Mouse (Mus musculus): ENCODE results near the gene Aco2. TPM values are rescaled to one million over a fixed set of nuclear protein-coding genes. Genes with fewer than 3 reads are reported as not detected.

Gene Aco2
- polyA plus RNA-seq, 1 experiment from 2014 or later, result 164 TPM

GRCm38 (mm10) chr15:81926446-81926822 lies 54.3 kb downstream of the Aco2 start:
- ATAC-seq (ENCODE audit: insufficient number of reproducible peaks, low FRiP score, low TSS enrichment, low read depth), result peak; percentile 9; the same call in 1 of the 2 replicates
- Histone ChIP-seq H3K4me3 (replicated peaks) (peak overlapping the region; percentile 79), H3K27ac (replicated peaks) (0 out of 2 replicates have a peak overlapping the region, but pooled peaks have one; percentile 8), H3K4me2 (replicated peaks) (peak overlapping the region; percentile 93), H3K9ac (no peak overlapping the region), H3K9me3 (replicated peaks) (no peaks in the 10 kb centered on the region), H3K4me1 (peaks cover 26% of the 10 kb centered on the region), H3K36me3 (peaks cover 17% of the 10 kb centered on the region), H3K27me3 (no peaks in the 10 kb centered on the region)
- WGBS, result 35% methylated on average over 9 of the region's 9 CpGs

- WGBS, result 47% methylated on average over 4 of the region's 4 CpGs
- Histone ChIP-seq H3K27ac (replicated peaks) (0 out of 2 replicates have a peak overlapping the region, but pooled peaks have one; percentile 51), H3K9me3 (replicated peaks) (no peaks in the 10 kb centered on the region), H3K4me1 (peaks cover 26% of the 10 kb centered on the region), H3K9ac (no peak overlapping the region), H3K36me3 (peaks cover 6% of the 10 kb centered on the region; the same call in 1 of the 2 replicates), H3K27me3 (no peaks in the 10 kb centered on the region), H3K4me3 (replicated peaks) (no peak overlapping the region), H3K4me2 (replicated peaks) (no peak overlapping the region)
- ATAC-seq (ENCODE audit: insufficient number of reproducible peaks, low FRiP score, low TSS enrichment, low read depth), result no peak
Observed at GRCm38 (mm10) chr15:81927741-81928140, 55.6 kb downstream of the Aco2 start.

DNA sequence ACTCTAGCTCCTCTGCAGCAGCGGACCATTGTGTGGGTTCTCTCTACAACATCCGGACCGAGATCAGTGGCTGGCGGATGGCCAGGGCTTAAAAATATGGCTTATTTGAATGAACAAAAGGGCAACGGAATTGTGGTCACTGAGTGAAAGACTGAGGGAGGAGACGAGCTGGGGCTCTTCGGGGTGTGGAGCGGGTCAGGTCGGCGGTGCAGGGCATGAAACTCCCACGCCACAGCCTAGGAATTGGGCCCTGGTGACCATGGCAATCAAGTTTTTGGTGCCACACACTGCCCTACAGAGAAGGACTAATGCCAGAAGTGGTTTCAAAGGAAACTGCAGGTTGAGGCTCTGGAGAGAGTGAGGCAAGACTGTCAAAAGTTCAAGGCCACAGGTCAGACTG lies 56.2 kb downstream of the Aco2 start:
- H3K36me3 ChIP-seq, result peaks cover 5% of the 10 kb centered on the region; the same call in 1 of the 2 replicates
- H3K9ac ChIP-seq, result no peak overlapping the region

GRCm38 (mm10) chr15:81932951-81933470 lies 60.9 kb downstream of the Aco2 start:
- 31% methylated on average over 12 of the region's 12 CpGs for WGBS
- peaks cover 23% of the 10 kb centered on the region for H3K4me1 ChIP-seq

More for the DNA sequence above, 56.2 kb downstream of the Aco2 start:
- Histone ChIP-seq H3K27ac (replicated peaks) (0 out of 2 replicates have a peak overlapping the region, but pooled peaks have one; percentile 34), H3K4me2 (replicated peaks) (no peak overlapping the region), H3K4me1 (peaks cover 23% of the 10 kb centered on the region), H3K9me3 (replicated peaks) (no peaks in the 10 kb centered on the region), H3K27me3 (no peaks in the 10 kb centered on the region), H3K4me3 (replicated peaks) (no peak overlapping the region)
- no peak for ATAC-seq (ENCODE audit: insufficient number of reproducible peaks, low FRiP score, low TSS enrichment, low read depth)
- WGBS, result 68% methylated on average over 11 of the region's 11 CpGs

GRCm38 (mm10) chr15:81933986-81934385 lies 61.9 kb downstream of the Aco2 start:
- Histone ChIP-seq H3K36me3 (no peaks in the 10 kb centered on the region), H3K4me1 (peaks cover 30% of the 10 kb centered on the region), H3K4me2 (replicated peaks) (no peak overlapping the region), H3K27me3 (no peaks in the 10 kb centered on the region), H3K9ac (no peak overlapping the region), H3K9me3 (replicated peaks) (no peaks in the 10 kb centered on the region), H3K27ac (replicated peaks) (no peak overlapping the region), H3K4me3 (replicated peaks) (no peak overlapping the region)
- ATAC-seq (ENCODE audit: insufficient number of reproducible peaks, low FRiP score, low TSS enrichment, low read depth), result no peak
- 69% methylated on average over 1 of the region's 1 CpGs for WGBS

More at GRCm38 (mm10) chr15:81932951-81933470, 60.9 kb downstream of the Aco2 start:
- Histone ChIP-seq H3K4me3 (replicated peaks) (no peak overlapping the region), H3K27me3 (no peaks in the 10 kb centered on the region), H3K36me3 (no peaks in the 10 kb centered on the region), H3K27ac (replicated peaks) (no peak overlapping the region), H3K4me2 (replicated peaks) (no peak overlapping the region), H3K9me3 (replicated peaks) (no peaks in the 10 kb centered on the region), H3K9ac (no peak overlapping the region)
- ATAC-seq (ENCODE audit: insufficient number of reproducible peaks, low FRiP score, low TSS enrichment, low read depth), result no peak; the same call in 1 of the 2 replicates

GRCm38 (mm10) chr15:81935869-81936637 lies 63.9 kb downstream of the Aco2 start:
- Histone ChIP-seq H3K4me1 (peaks cover 30% of the 10 kb centered on the region), H3K36me3 (no peaks in the 10 kb centered on the region), H3K4me2 (replicated peaks) (peak overlapping the region; percentile 83), H3K4me3 (replicated peaks) (peak overlapping the region; percentile 51), H3K27ac (replicated peaks) (peak overlapping the region; percentile 74), H3K9ac (peak overlapping the region; percentile 39; the same call in 1 of the 2 replicates), H3K27me3 (no peaks in the 10 kb centered on the region), H3K9me3 (replicated peaks) (no peaks in the 10 kb centered on the region)
- ATAC-seq (ENCODE audit: insufficient number of reproducible peaks, low FRiP score, low TSS enrichment, low read depth), result peak; percentile 27; the same call in 1 of the 2 replicates
- WGBS, result 52% methylated on average over 7 of the region's 7 CpGs

DNA sequence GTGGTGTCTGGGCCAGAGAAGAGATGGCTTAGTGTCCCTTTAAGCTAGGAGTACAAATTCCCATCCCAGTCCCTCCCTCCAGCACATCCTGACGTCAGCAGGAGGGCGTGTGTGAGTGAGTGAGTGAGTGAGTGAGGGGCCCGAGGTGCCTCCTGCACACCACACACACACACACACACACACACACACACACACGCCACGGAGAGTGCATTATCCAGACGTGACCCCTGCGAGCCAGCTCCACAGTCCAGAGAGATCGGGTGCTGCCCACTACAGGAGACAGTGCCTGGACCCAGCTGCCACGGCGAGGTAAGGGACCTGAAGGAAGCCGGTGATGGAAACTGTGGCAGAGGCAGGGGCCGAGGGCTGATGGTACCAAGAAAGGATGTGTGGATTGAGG lies 64.6 kb downstream of the Aco2 start, which contains the start of gene Csdc2:
Csdc2 (plus strand) TSS at position 81 of the 400 bp plus-strand sequence.
- H3K9me3 ChIP-seq (replicated peaks), result no peaks in the 10 kb centered on the region
- no peaks in the 10 kb centered on the region for H3K36me3 ChIP-seq
- peak within 1 kb of the TSS; percentile 51 for H3K4me3 ChIP-seq (replicated peaks)
- H3K27ac ChIP-seq (replicated peaks), result peak within 1 kb of the TSS; percentile 74
- H3K4me1 ChIP-seq, result peaks cover 30% of the 10 kb centered on the region
- ATAC-seq (ENCODE audit: insufficient number of reproducible peaks, low FRiP score, low TSS enrichment, low read depth), result peak; percentile 37; the same call in 1 of the 2 replicates
- WGBS, result 0% methylated on average over 12 of the region's 12 CpGs
- peak within 1 kb of the TSS; percentile 83 for H3K4me2 ChIP-seq (replicated peaks)
- peak within 1 kb of the TSS; percentile 39 for H3K9ac ChIP-seq
- H3K27me3 ChIP-seq, result no peaks in the 10 kb centered on the region

- Histone ChIP-seq H3K4me2 (replicated peaks) (peak overlapping the region; percentile 83), H3K4me1 (peaks cover 30% of the 10 kb centered on the region), H3K27me3 (no peaks in the 10 kb centered on the region), H3K9me3 (replicated peaks) (no peaks in the 10 kb centered on the region), H3K27ac (replicated peaks) (peak overlapping the region; percentile 74), H3K9ac (peak overlapping the region; percentile 39), H3K4me3 (replicated peaks) (peak overlapping the region; percentile 51), H3K36me3 (no peaks in the 10 kb centered on the region)
- WGBS, result 9% methylated on average over 19 of the region's 19 CpGs
- ATAC-seq (ENCODE audit: insufficient number of reproducible peaks, low FRiP score, low TSS enrichment, low read depth), result no peak
Observed at GRCm38 (mm10) chr15:81937098-81937972, 65.2 kb downstream of the Aco2 start.

DNA sequence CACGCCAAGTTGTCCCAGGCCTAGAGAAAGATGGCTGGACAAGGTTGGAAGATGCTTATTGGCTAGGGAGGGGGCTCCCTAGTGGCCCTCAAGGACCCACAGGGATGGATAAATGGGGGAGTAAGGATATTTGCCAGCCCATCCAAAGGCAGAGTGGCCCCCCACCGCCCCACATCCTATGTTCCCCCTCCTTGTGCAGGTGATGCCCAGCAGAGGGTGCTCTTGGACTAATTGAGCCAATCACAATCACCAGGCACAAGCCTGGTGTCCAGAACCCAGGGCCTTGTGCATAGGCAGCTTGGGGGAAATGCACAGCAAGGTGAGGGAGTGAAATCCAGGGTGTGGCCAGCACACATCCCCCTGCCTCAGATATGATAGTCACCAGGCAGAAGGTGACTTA lies 66.1 kb downstream of the Aco2 start:
- peak overlapping the region; percentile 83 for H3K4me2 ChIP-seq (replicated peaks)
- no peaks in the 10 kb centered on the region for H3K36me3 ChIP-seq
- H3K9ac ChIP-seq, result no peak overlapping the region
- peak overlapping the region; percentile 51; the same call in 1 of the 2 replicates for H3K4me3 ChIP-seq (replicated peaks)
- no peak for ATAC-seq (ENCODE audit: insufficient number of reproducible peaks, low FRiP score, low TSS enrichment, low read depth)
- no peak overlapping the region for H3K27ac ChIP-seq (replicated peaks)
- H3K4me1 ChIP-seq, result peaks cover 30% of the 10 kb centered on the region
- WGBS, result 41% methylated on average over 2 of the region's 2 CpGs
- H3K9me3 ChIP-seq (replicated peaks), result no peaks in the 10 kb centered on the region
- no peaks in the 10 kb centered on the region for H3K27me3 ChIP-seq

DNA sequence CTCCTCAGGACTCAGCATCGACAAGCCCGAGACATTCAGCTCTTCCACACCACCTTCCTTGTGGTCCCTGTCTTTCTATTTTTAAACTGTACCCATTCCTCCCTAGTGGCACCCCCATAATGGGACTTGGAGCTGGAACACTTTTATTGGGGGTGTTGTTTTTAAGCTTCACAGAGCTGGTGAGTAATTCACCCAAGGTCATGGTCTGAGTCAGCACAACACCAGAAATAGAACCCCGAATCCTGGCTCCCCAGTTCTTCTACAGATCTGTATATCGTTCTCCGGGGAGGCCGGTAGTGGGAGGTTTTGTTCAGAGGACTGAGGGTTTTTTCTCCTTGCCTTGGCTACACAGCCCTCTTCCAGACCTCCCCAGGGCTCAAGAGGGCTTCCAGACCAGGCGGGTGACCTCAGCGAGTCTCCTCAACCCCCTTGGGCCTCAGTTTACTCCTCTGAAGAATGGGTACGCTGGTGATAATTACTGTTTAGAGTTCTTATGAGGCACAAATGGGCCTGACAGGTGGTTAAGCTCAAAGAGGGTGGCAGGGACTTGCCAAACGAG lies 67.1 kb downstream of the Aco2 start:
- Histone ChIP-seq H3K36me3 (no peaks in the 10 kb centered on the region), H3K4me2 (replicated peaks) (no peak overlapping the region), H3K9me3 (replicated peaks) (no peaks in the 10 kb centered on the region), H3K27ac (replicated peaks) (no peak overlapping the region), H3K4me3 (replicated peaks) (no peak overlapping the region), H3K27me3 (no peaks in the 10 kb centered on the region), H3K9ac (no peak overlapping the region), H3K4me1 (peaks cover 30% of the 10 kb centered on the region)
- 84% methylated on average over 10 of the region's 10 CpGs for WGBS
- ATAC-seq (ENCODE audit: insufficient number of reproducible peaks, low FRiP score, low TSS enrichment, low read depth), result no peak
